Mouse (Mus musculus) lung, postnatal 0 days (tissue): ENCODE measurements around the gene Lipc. TPM values are rescaled to one million over a fixed set of nuclear protein-coding genes. Genes with fewer than 3 reads are reported as not detected.

Experiments
- ATAC-seq: fragments of 200-750 bp; cut with Nextera tagmentation; 2 replicates; pipeline ENCODE4 v1.8.0; 2017; ENCODE audit warnings: moderate library complexity
- DNase-seq: peaks from one replicate; pipeline ENCODE4 v3.0.0-alpha.2; 2016; ENCODE audit warnings: low spot score
- H3K27ac ChIP-seq: fragments of 300-500 bp; sonication (generic); 2 replicates; pipeline ENCODE4 v1.5.1; 2014; ENCODE audit warnings: antibody characterized with exemption, mild to moderate bottlenecking, low read length, mixed read lengths
- H3K27me3 ChIP-seq: fragments of 300-500 bp; sonication (generic); replicated peaks from 2 replicates; pipeline ENCODE4 v1.6.1; 2014; ENCODE audit warnings: low read length, mixed read lengths; ENCODE audit not compliant: insufficient read depth
- H3K36me3 ChIP-seq: fragments of 300-500 bp; sonication (generic); 2 replicates; pipeline ENCODE4 v1.6.1; 2014; ENCODE audit warnings: low read length, mixed read lengths; ENCODE audit not compliant: insufficient read depth
- H3K4me1 ChIP-seq: fragments of 300-500 bp; sonication (generic); 2 replicates; pipeline ENCODE4 v1.6.1; 2014; ENCODE audit warnings: antibody characterized with exemption, low read depth, low read length, mixed read lengths; ENCODE audit not compliant: insufficient read depth
- H3K4me2 ChIP-seq: fragments of 300-500 bp; sonication (generic); replicated peaks from 2 replicates; pipeline ENCODE4 v1.6.1; 2014; ENCODE audit warnings: low read depth, mild to moderate bottlenecking, low read length, moderate library complexity, mixed read lengths
- H3K4me3 ChIP-seq: fragments of 300-500 bp; sonication (generic); 2 replicates; pipeline ENCODE4 v1.5.1; 2014; ENCODE audit warnings: low read depth, low read length
- H3K9ac ChIP-seq: fragments of 300-500 bp; sonication (generic); replicated peaks from 2 replicates; pipeline ENCODE4 v1.6.1; 2014; ENCODE audit warnings: low read depth, mild to moderate bottlenecking
- H3K9me3 ChIP-seq: fragments of 300-500 bp; sonication (generic); 2 replicates; pipeline ENCODE4 v1.6.1; 2016; ENCODE audit warnings: low read length, mixed read lengths
- CTCF ChIP-seq: IDR thresholded peaks from 2 replicates; pipeline ENCODE4 v1.5.1; 2016; ENCODE audit warnings: antibody characterized with exemption, mild to moderate bottlenecking
- EP300 ChIP-seq: IDR thresholded peaks from 2 replicates; pipeline ENCODE4 v1.6.1; 2016; ENCODE audit warnings: antibody characterized with exemption, mild to moderate bottlenecking, control low read depth
- WGBS: fragments of 180-500 bp; shearing (Covaris S2); extraction: QIAGEN DNeasy Blood & Tissue Kit; methylation state at CpG from one replicate; pipeline ENCODE4 v1.1.7; 2014; 5-methylcytosine and 5-hydroxymethylcytosine counted together
- polyA plus RNA-seq: library from polyadenylated mRNA; unstranded; fragments of >200 nt; fragmentation: Nextera tagmentation; extraction: Ambion mirVana; gene quantifications from 2 replicates; pipeline ENCODE4 v1.2.1, GENCODE M21; 2015

The Lipc gene
- polyA plus RNA-seq, 1 experiment from 2014 or later: 0.21 TPM

DNA sequence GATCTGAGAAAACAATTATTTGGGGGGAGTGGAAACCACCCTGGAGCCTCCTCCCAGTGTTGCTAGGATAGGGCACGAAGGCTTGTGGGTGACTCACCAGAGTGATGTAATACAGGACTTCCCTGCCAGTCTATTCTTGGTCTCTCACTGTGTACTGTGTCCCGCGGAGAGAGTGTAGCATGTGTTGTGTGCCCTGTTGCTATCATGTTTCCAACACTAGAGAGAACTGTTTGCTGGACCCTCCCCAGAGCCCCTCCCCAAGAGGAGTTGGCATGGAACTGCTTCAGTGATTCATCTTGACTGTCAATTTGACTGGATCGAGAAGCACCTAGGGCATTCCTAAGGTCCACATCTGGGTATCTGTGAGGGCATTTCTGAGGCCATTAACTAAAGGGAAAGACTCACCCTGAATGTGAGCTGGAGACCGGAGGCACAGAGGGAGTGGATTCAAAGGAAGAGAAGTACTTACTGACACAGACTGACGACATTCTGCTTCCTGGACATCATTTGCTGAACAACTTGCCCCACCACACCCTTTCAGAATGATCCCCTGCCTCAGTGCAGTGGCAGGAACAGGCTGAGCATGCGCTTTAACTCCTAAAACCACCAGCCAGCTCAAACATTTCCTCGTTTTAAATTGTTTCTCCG is 9.2 kb downstream of the Lipc start:
- peak overlapping the region; percentile 43 for H3K27ac ChIP-seq
- 48% methylated on average over 9 of the region's 9 CpGs for WGBS
- peak; percentile 98 for ATAC-seq

DNA sequence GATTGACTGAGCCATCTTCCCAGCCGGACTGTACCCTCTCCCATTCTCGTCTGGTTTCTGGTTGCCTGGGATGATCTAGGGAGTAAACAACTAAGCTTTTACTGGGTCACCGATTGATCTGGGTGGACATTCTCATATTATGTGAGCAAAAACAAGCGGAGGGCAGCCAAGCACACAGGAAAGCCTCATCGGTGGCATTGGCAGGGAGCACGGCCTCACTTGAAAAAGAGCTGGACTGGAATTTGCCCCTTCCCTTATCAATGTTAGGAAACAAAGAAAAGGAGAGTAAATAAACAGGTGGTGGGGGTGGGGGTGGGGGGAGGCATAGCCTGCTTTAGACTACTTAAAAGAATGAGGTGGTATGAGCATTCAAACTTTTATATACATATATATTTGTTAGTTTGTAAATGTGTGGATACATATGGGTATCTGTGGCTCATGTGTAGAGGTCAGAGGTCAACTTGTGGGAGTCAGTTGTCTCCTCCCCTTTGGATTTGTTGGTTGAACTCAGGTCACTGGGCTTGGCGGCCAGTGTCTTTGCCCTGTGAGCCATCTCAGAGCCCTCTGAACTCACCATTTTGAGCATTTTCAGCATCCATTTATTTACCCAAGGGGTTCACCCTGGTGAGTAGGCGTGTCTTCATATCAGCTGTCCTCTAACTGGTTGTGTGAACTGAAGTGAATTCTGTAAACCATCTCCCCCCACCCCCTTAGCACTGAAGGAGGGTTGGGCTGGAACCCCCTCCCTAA is 12.1 kb downstream of the Lipc start:
- Histone ChIP-seq H3K4me3 (no peak overlapping the region), H3K4me2 (no peak overlapping the region), H3K27ac (no peak overlapping the region), H3K9ac (no peak overlapping the region), H3K9me3 (no peaks in the 10 kb centered on the region), H3K4me1 (no peaks in the 10 kb centered on the region), H3K27me3 (no peaks in the 10 kb centered on the region), H3K36me3 (no peaks in the 10 kb centered on the region)
- ATAC-seq: no peak
- WGBS: 60% methylated on average over 8 of the region's 8 CpGs
- no peak for TF ChIP-seq EP300
- TF ChIP-seq CTCF: no peak
- no peak for DNase-seq

More for the DNA sequence above, 9.2 kb downstream of the Lipc start:
- Histone ChIP-seq H3K27me3 (no peaks in the 10 kb centered on the region), H3K9me3 (no peaks in the 10 kb centered on the region), H3K4me1 (no peaks in the 10 kb centered on the region), H3K4me2 (no peak overlapping the region), H3K36me3 (no peaks in the 10 kb centered on the region), H3K4me3 (no peak overlapping the region), H3K9ac (no peak overlapping the region)
- TF ChIP-seq EP300 (peak; percentile 54), CTCF (no peak)
- DNase-seq: peak; percentile 82

DNA sequence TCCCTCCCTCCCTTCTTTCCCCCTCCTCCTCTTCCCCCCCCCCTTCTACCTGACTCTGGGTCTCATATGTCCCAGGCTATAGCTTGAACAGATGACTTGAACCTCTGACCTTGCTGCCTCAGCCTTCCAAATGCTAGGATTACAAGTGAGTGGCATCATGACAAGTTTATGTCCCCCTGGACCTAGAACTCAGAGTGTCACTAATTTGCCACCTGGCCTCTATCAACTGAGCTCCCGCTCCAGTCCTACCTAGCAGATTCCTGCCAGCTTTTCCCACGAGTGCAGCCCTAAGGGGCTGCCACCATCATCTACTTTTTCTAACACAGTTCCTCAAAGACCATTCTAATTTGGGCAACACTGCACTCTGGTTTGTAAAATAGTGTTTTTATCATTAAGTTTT is 13.2 kb downstream of the Lipc start:
- H3K4me1 ChIP-seq: no peaks in the 10 kb centered on the region
- H3K4me2 ChIP-seq: no peak overlapping the region
- ATAC-seq (no peak), DNase-seq (no peak)
- no peaks in the 10 kb centered on the region for H3K36me3 ChIP-seq
- no peak overlapping the region for H3K9ac ChIP-seq
- no peak overlapping the region for H3K27ac ChIP-seq
- TF ChIP-seq EP300 (no peak), CTCF (no peak)
- WGBS: 57% methylated on average over 2 of the region's 2 CpGs
- no peak overlapping the region for H3K4me3 ChIP-seq
- no peaks in the 10 kb centered on the region for H3K9me3 ChIP-seq
- no peaks in the 10 kb centered on the region for H3K27me3 ChIP-seq

DNA sequence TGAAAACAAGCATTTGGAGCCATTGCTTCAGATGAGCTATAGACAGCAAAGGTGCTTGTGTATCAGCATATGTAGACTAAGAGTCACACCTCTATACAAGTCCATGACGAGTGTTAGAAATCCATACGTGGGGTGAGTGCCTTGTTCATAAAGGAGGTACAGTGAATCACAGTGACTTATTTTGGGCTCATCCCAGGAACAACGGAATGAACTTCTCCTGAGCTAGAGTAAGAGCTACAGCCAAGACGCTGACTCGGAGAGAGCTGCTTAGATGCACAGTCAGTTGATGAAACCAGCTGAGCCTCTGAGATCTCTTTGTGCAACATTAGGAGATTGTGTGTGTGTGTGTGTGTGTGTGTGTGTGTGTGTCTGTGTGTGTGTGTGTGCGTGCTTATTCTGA is 13.9 kb downstream of the Lipc start:
- 82% methylated on average over 6 of the region's 6 CpGs for WGBS
- no peaks in the 10 kb centered on the region for H3K27me3 ChIP-seq
- ATAC-seq (no peak), DNase-seq (no peak)
- TF ChIP-seq CTCF (no peak), EP300 (no peak)
- no peak overlapping the region for H3K9ac ChIP-seq
- no peaks in the 10 kb centered on the region for H3K36me3 ChIP-seq
- H3K27ac ChIP-seq: no peak overlapping the region
- H3K4me1 ChIP-seq: no peaks in the 10 kb centered on the region
- no peaks in the 10 kb centered on the region for H3K9me3 ChIP-seq
- no peak overlapping the region for H3K4me3 ChIP-seq
- no peak overlapping the region for H3K4me2 ChIP-seq

DNA sequence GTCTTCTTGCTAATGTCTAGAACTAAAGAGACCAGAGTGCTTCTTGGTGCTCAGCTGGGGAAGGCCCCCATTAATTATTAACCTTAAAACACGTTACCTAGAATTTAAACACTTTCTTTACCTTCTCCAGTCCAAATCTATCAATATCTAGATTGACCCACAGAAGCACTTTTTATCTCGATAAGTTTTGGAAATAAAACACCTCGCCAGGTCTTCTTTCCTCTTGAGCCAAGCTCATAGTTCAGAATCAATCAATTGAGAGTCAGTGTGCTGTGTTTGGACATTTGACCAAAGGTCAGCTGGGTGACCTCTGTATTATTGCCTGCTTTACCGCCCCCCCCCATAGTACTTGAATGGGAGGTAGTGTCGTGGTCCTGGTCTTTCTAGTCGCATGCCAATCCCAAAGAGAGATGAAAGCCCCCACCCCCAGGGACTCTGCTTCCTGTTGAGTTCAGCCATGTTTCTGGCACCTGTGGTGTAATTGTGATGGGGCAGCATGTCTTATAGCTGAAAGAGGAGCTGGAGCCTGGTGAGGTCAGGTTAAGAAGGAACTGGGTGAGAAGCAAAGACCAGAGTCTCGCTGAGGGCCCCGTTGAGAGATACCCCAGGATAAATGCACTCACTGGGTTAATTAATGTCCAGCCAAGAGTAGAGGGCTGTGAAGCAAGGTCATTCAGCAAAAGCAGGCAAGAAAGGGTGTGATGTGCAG is 17.3 kb downstream of the Lipc start:
- 67% methylated on average over 8 of the region's 8 CpGs for WGBS
- no peaks in the 10 kb centered on the region for H3K9me3 ChIP-seq

DNA sequence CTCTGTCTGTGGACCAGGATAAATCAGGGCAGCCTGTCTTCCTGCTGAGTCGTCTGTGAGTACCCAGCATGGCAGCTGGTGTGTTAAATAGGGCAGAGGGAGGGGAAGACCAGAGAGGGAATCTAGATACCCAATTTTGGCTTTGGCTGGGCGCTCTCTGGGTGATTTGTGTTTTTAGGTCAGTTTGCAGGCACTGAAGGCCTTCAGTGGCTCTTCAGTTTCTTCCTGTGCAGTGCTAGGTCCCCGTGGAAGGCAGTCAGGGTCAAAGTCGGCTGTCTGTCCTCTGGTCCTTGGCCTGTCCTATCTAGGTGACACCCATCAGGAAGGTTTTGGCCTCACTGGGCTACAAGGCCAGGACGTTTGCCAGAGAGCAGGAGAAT is 21.4 kb downstream of the Lipc start:
- Histone ChIP-seq H3K27me3 (no peaks in the 10 kb centered on the region), H3K9me3 (no peaks in the 10 kb centered on the region), H3K4me3 (no peak overlapping the region), H3K27ac (no peak overlapping the region), H3K4me2 (no peak overlapping the region), H3K36me3 (no peaks in the 10 kb centered on the region), H3K4me1 (no peaks in the 10 kb centered on the region), H3K9ac (no peak overlapping the region)
- 51% methylated on average over 5 of the region's 5 CpGs for WGBS
- TF ChIP-seq CTCF (no peak), EP300 (no peak)
- ATAC-seq (no peak), DNase-seq (no peak)

More for the DNA sequence above, 17.3 kb downstream of the Lipc start:
- Histone ChIP-seq H3K9ac (no peak overlapping the region), H3K36me3 (no peaks in the 10 kb centered on the region), H3K4me3 (no peak overlapping the region), H3K27ac (no peak overlapping the region), H3K4me1 (no peaks in the 10 kb centered on the region), H3K27me3 (no peaks in the 10 kb centered on the region), H3K4me2 (no peak overlapping the region)
- no peak for DNase-seq
- ATAC-seq: no peak
- TF ChIP-seq CTCF (no peak), EP300 (no peak)
